Mouse (Mus musculus) limb, embryonic 12.5 days (tissue): ENCODE data around the gene Anapc15-ps. TPM values are rescaled to one million over a fixed set of nuclear protein-coding genes. Genes with fewer than 3 reads are reported as not detected.

ENCODE experiments used
- ATAC-seq: fragments of 200-750 bp; cut with Nextera tagmentation; 2 replicates; pipeline ENCODE4 v1.8.0; 2017; ENCODE audit warnings: low read depth, moderate TSS enrichment; ENCODE audit not compliant: insufficient number of reproducible peaks, insufficient read depth, low FRiP score, low TSS enrichment
- H3K27ac ChIP-seq: fragments of 300-500 bp; sonication (generic); 2 replicates; pipeline ENCODE4 v1.5.1; 2016; ENCODE audit warnings: mild to moderate bottlenecking, moderate library complexity
- H3K27me3 ChIP-seq: fragments of 300-500 bp; sonication (generic); 2 replicates; pipeline ENCODE4 v1.6.1; 2016; ENCODE audit warnings: mild to moderate bottlenecking, moderate library complexity
- H3K36me3 ChIP-seq: fragments of 300-500 bp; sonication (generic); 2 replicates; pipeline ENCODE4 v1.6.1; 2016; ENCODE audit warnings: mild to moderate bottlenecking, moderate library complexity
- H3K4me1 ChIP-seq: fragments of 300-500 bp; sonication (generic); replicated peaks from 2 replicates; pipeline ENCODE4 v1.6.1; 2016
- H3K4me2 ChIP-seq: fragments of 300-500 bp; sonication (generic); 2 replicates; pipeline ENCODE4 v1.6.1; 2016; ENCODE audit warnings: mild to moderate bottlenecking, moderate library complexity
- H3K4me3 ChIP-seq: fragments of 300-500 bp; sonication (generic); replicated peaks from 2 replicates; pipeline ENCODE4 v1.5.1; 2016; ENCODE audit warnings: mild to moderate bottlenecking
- H3K9ac ChIP-seq: fragments of 300-500 bp; sonication (generic); replicated peaks from 2 replicates; pipeline ENCODE4 v1.6.1; 2016; ENCODE audit warnings: mild to moderate bottlenecking, moderate library complexity
- H3K9me3 ChIP-seq: fragments of 300-500 bp; sonication (generic); 2 replicates; pipeline ENCODE4 v1.6.1; 2016; ENCODE audit warnings: mild to moderate bottlenecking, moderate library complexity
- WGBS: fragments of 180-500 bp; shearing (Covaris S2); methylation state at CpG from one replicate; pipeline ENCODE4 v1.1.7; 2016; 5-methylcytosine and 5-hydroxymethylcytosine counted together
- polyA plus RNA-seq: library from polyadenylated mRNA; unstranded; fragments of >200 nt; fragmentation: Nextera tagmentation; extraction: Ambion mirVana; gene quantifications from 2 replicates; pipeline ENCODE4 v1.2.1, GENCODE M21; 2016

Gene Anapc15-ps
- polyA plus RNA-seq = not detected in 2 replicates

DNA sequence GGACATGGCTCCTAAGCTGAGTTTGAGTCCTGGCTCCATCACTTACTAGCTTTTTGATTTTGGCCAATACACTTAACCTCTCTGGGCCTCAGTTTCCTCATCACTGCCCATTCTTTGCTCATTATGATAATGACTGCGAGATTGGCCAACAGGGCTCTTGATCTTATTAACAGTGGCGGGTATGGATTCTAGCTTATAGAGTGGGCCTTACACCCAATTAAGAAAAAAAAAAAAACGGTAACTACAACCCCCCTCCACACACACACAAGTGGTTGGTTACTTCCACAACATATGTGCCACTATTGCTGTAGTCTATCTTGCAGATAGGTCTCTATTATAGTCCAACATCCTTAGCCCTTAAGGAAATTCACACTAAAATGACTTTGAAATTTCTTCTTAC is at the start of gene Anapc15-ps:
Gene Anapc15-ps (minus strand): TSS at position 101 of the 400 bp plus-strand sequence.
- H3K4me3 ChIP-seq = no peak within 1 kb of the TSS
- H3K9me3 ChIP-seq = no peaks in the 10 kb centered on the region
- no peak within 1 kb of the TSS for H3K4me2 ChIP-seq
- 98% methylated on average over 3 of the region's 3 CpGs for WGBS
- no peaks in the 10 kb centered on the region for H3K36me3 ChIP-seq
- H3K27me3 ChIP-seq = no peaks in the 10 kb centered on the region
- peaks cover 12% of the 10 kb centered on the region for H3K4me1 ChIP-seq
- H3K27ac ChIP-seq = no peak within 1 kb of the TSS
- no peak for ATAC-seq
- H3K9ac ChIP-seq = no peak within 1 kb of the TSS

DNA sequence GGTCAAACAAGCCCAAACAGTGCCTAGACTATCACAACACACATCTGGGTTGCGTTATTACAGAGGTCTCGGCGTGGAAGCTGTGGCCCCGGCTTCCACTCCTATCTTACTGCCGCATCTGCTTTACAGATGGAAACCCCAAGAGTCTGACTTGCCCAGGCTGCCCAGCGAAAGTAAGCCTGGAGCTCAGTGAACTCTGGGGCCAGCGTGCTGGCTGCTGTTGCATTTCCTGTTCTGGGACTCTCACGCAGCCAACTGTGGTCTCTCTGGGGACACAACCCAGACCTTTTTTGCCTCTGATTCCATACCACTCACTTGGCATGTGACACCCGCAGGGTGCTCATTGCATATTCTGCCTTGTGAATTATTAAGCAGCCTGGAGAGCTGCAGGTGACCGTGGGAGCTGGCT is 49.0 kb upstream of the Anapc15-ps start:
- 40% methylated on average over 10 of the region's 10 CpGs for WGBS
- ATAC-seq = no peak
- H3K27ac ChIP-seq = no peak overlapping the region

GRCm38 (mm10) chr10:95720181-95720798 is 47.0 kb upstream of the Anapc15-ps start:
- Histone ChIP-seq H3K9me3 (no peaks in the 10 kb centered on the region), H3K27me3 (no peaks in the 10 kb centered on the region), H3K27ac (no peak overlapping the region), H3K4me3 (no peak overlapping the region), H3K4me1 (peaks cover 13% of the 10 kb centered on the region), H3K36me3 (no peaks in the 10 kb centered on the region), H3K9ac (no peak overlapping the region), H3K4me2 (no peak overlapping the region)
- WGBS = 74% methylated on average over 12 of the region's 12 CpGs
- ATAC-seq = no peak

More for the DNA sequence above, 49.0 kb upstream of the Anapc15-ps start:
- Histone ChIP-seq H3K9ac (no peak overlapping the region), H3K4me3 (no peak overlapping the region), H3K36me3 (no peaks in the 10 kb centered on the region), H3K4me1 (peaks cover 19% of the 10 kb centered on the region), H3K27me3 (no peaks in the 10 kb centered on the region), H3K9me3 (no peaks in the 10 kb centered on the region), H3K4me2 (no peak overlapping the region)

DNA sequence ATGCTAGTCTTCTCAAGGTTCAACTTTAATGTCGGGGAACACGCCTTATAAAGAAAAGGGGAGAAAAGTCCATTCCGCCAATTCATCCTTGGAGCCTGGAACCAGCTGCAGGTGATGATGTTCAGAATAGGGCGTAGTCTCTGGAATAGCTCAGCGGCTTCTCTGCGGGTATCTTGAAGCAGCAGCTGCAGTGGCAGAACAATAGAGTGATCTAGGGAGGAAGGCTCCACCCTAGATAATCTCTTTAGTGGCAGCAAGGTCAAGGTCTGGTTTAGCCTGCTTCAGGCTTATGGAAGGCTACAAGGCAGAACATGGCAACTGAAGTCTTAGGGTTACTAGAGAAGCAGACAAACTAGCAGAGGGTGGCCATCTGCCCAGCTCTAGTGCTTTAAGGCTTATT is 46.2 kb upstream of the Anapc15-ps start:
- Histone ChIP-seq H3K9me3 (no peaks in the 10 kb centered on the region), H3K27ac (no peak overlapping the region), H3K9ac (no peak overlapping the region), H3K4me1 (peaks cover 12% of the 10 kb centered on the region), H3K27me3 (no peaks in the 10 kb centered on the region), H3K36me3 (no peaks in the 10 kb centered on the region), H3K4me2 (no peak overlapping the region), H3K4me3 (no peak overlapping the region)
- no peak for ATAC-seq
- 95% methylated on average over 6 of the region's 6 CpGs for WGBS

- peaks cover 12% of the 10 kb centered on the region for H3K4me1 ChIP-seq
- no peak overlapping the region for H3K27ac ChIP-seq
- no peak overlapping the region for H3K4me3 ChIP-seq
- WGBS = 10% methylated on average over 1 of the region's 1 CpGs
- no peak overlapping the region for H3K4me2 ChIP-seq
- no peaks in the 10 kb centered on the region for H3K9me3 ChIP-seq
- H3K27me3 ChIP-seq = no peaks in the 10 kb centered on the region
- no peak for ATAC-seq
- no peak overlapping the region for H3K9ac ChIP-seq
- no peaks in the 10 kb centered on the region for H3K36me3 ChIP-seq
Observed at GRCm38 (mm10) chr10:95718760-95719159, 45.5 kb upstream of the Anapc15-ps start.

GRCm38 (mm10) chr10:95717106-95717680 is 43.9 kb upstream of the Anapc15-ps start:
- Histone ChIP-seq H3K27ac (no peak overlapping the region), H3K4me1 (peaks cover 18% of the 10 kb centered on the region), H3K4me2 (no peak overlapping the region), H3K36me3 (no peaks in the 10 kb centered on the region), H3K27me3 (no peaks in the 10 kb centered on the region), H3K9ac (no peak overlapping the region), H3K9me3 (no peaks in the 10 kb centered on the region), H3K4me3 (no peak overlapping the region)
- WGBS = 90% methylated on average over 16 of the region's 16 CpGs
- ATAC-seq = no peak

- Histone ChIP-seq H3K4me1 (peaks cover 29% of the 10 kb centered on the region), H3K9me3 (no peaks in the 10 kb centered on the region), H3K27me3 (no peaks in the 10 kb centered on the region), H3K36me3 (no peaks in the 10 kb centered on the region), H3K4me2 (no peak overlapping the region), H3K4me3 (no peak overlapping the region), H3K27ac (no peak overlapping the region), H3K9ac (no peak overlapping the region)
- WGBS = 46% methylated on average over 6 of the region's 6 CpGs
- ATAC-seq = no peak
Observed at GRCm38 (mm10) chr10:95715687-95716086, 42.4 kb upstream of the Anapc15-ps start.

- H3K4me3 ChIP-seq = no peak overlapping the region
- H3K27ac ChIP-seq = peak overlapping the region; percentile 81
- no peaks in the 10 kb centered on the region for H3K36me3 ChIP-seq
- H3K27me3 ChIP-seq = no peaks in the 10 kb centered on the region
- ATAC-seq = no peak
- no peaks in the 10 kb centered on the region for H3K9me3 ChIP-seq
- H3K9ac ChIP-seq = no peak overlapping the region
- WGBS = 48% methylated on average over 6 of the region's 6 CpGs
- H3K4me1 ChIP-seq = peaks cover 61% of the 10 kb centered on the region
- no peak overlapping the region for H3K4me2 ChIP-seq
Observed at GRCm38 (mm10) chr10:95712221-95712620, 39.0 kb upstream of the Anapc15-ps start.

GRCm38 (mm10) chr10:95709903-95710660 is 36.8 kb upstream of the Anapc15-ps start:
- peaks cover 56% of the 10 kb centered on the region for H3K4me1 ChIP-seq
- 51% methylated on average over 8 of the region's 8 CpGs for WGBS
- H3K9ac ChIP-seq = no peak overlapping the region
- H3K4me2 ChIP-seq = no peak overlapping the region
- H3K27ac ChIP-seq = peak overlapping the region; percentile 72
- H3K27me3 ChIP-seq = no peaks in the 10 kb centered on the region
- H3K4me3 ChIP-seq = no peak overlapping the region
- no peak for ATAC-seq
- H3K36me3 ChIP-seq = no peaks in the 10 kb centered on the region
- no peaks in the 10 kb centered on the region for H3K9me3 ChIP-seq

GRCm38 (mm10) chr10:95709143-95709880 is 36.1 kb upstream of the Anapc15-ps start:
- Histone ChIP-seq H3K27me3 (no peaks in the 10 kb centered on the region), H3K27ac (peak overlapping the region; percentile 72), H3K9me3 (no peaks in the 10 kb centered on the region), H3K4me3 (no peak overlapping the region), H3K36me3 (no peaks in the 10 kb centered on the region), H3K4me2 (no peak overlapping the region), H3K9ac (no peak overlapping the region), H3K4me1 (peaks cover 56% of the 10 kb centered on the region)
- no peak for ATAC-seq
- WGBS = 29% methylated on average over 10 of the region's 10 CpGs

GRCm38 (mm10) chr10:95708001-95708400 is 34.8 kb upstream of the Anapc15-ps start:
- 38% methylated on average over 5 of the region's 5 CpGs for WGBS
- H3K4me1 ChIP-seq = peaks cover 52% of the 10 kb centered on the region
- H3K9me3 ChIP-seq = no peaks in the 10 kb centered on the region
- no peak overlapping the region for H3K4me2 ChIP-seq
- H3K9ac ChIP-seq = no peak overlapping the region
- H3K27ac ChIP-seq = 0 out of 2 replicates have a peak overlapping the region, but pooled peaks have one; percentile 72
- no peaks in the 10 kb centered on the region for H3K36me3 ChIP-seq
- peak; percentile 42; the same call in 1 of the 2 replicates for ATAC-seq
- H3K4me3 ChIP-seq = no peak overlapping the region
- H3K27me3 ChIP-seq = no peaks in the 10 kb centered on the region
